Mouse (Mus musculus) hindbrain, postnatal 0 days (tissue): ENCODE data around the gene Dnal4. TPM values are rescaled to one million over a fixed set of nuclear protein-coding genes. Genes with fewer than 3 reads are reported as not detected.

Experiments
- ATAC-seq: fragments of 200-750 bp; cut with Nextera tagmentation; 2 replicates; pipeline ENCODE4 v1.8.0; 2017; ENCODE audit warnings: mild to moderate bottlenecking, moderate TSS enrichment, moderate library complexity
- DNase-seq: peaks from one replicate; pipeline ENCODE4 v3.0.0-alpha.2; 2015; ENCODE audit warnings: low spot score
- H3K27ac ChIP-seq: fragments of 300-500 bp; sonication (generic); 2 replicates; pipeline ENCODE4 v1.5.1; 2014; ENCODE audit warnings: mild to moderate bottlenecking
- H3K27me3 ChIP-seq: fragments of 300-500 bp; sonication (generic); 2 replicates; pipeline ENCODE4 v1.6.1; 2014; ENCODE audit warnings: low read length, mixed read lengths; ENCODE audit not compliant: insufficient read depth
- H3K36me3 ChIP-seq: fragments of 300-500 bp; sonication (generic); 2 replicates; pipeline ENCODE4 v1.6.1; 2014; ENCODE audit warnings: low read length, mixed read lengths; ENCODE audit not compliant: insufficient read depth
- H3K4me1 ChIP-seq: fragments of 300-500 bp; sonication (generic); 2 replicates; pipeline ENCODE4 v1.6.1; 2014; ENCODE audit warnings: antibody characterized with exemption, low read length, mixed read lengths; ENCODE audit not compliant: insufficient read depth
- H3K4me2 ChIP-seq: fragments of 300-500 bp; sonication (generic); 2 replicates; pipeline ENCODE4 v1.6.1; 2014; ENCODE audit warnings: low read depth, mild to moderate bottlenecking, low read length, moderate library complexity, mixed read lengths
- H3K4me3 ChIP-seq: fragments of 300-500 bp; sonication (generic); 2 replicates; pipeline ENCODE4 v1.5.1; 2014; ENCODE audit warnings: low read length
- H3K9ac ChIP-seq: fragments of 300-500 bp; sonication (generic); replicated peaks from 2 replicates; pipeline ENCODE4 v1.6.1; 2014; ENCODE audit warnings: mild to moderate bottlenecking, low read length, moderate library complexity, mixed read lengths
- H3K9me3 ChIP-seq: fragments of 300-500 bp; sonication (generic); 2 replicates; pipeline ENCODE4 v1.6.1; 2016; ENCODE audit warnings: low read length, mixed read lengths
- CTCF ChIP-seq: IDR thresholded peaks from 2 replicates; pipeline ENCODE4 v1.5.1; 2016; ENCODE audit warnings: antibody characterized with exemption, control low read depth, low read depth
- WGBS: fragments of 180-500 bp; shearing (Covaris S2); extraction: QIAGEN DNeasy Blood & Tissue Kit; methylation state at CpG from one replicate; pipeline ENCODE4 v1.1.7; 2014; 5-methylcytosine and 5-hydroxymethylcytosine counted together
- polyA plus RNA-seq: library from polyadenylated mRNA; unstranded; fragments of >200 nt; fragmentation: Nextera tagmentation; extraction: Ambion mirVana; gene quantifications from 2 replicates; pipeline ENCODE4 v1.2.1, GENCODE M21; 2015
- total RNA-seq: library from RNA; depleted of rRNA; stranded (reverse); fragments of >200 nt; gene quantifications from 2 replicates; pipeline ENCODE4 v1.2.3, GENCODE M21; 2014

The Dnal4 gene
- total and polyA plus RNA-seq, 2 experiments from 2014 or later = 50.3 to 54.0 TPM

DNA sequence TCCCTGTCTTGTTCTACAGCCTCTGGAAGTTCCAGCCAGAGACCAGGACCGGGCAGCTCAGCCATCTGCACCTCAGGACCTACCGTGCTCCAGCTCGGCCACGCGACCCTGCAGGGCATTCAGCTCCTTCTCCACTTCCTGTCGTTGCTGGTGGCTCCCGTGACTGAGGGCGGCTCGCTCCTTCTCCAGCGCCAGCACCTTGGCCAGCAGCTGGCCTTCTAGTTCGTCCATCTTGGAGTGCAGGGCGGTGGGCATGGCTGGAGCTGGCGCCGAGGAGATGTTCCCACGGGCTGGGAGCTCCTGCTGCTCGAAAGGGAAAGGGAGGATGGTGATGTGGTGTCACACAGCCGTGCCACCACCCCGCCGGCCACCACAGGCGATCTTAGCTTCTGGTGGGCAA, 16.5 kb upstream of the Dnal4 start:
- 44% methylated on average over 20 of the region's 20 CpGs for WGBS
- Histone ChIP-seq H3K4me3 (no peak overlapping the region), H3K36me3 (no peaks in the 10 kb centered on the region), H3K4me2 (no peak overlapping the region), H3K9ac (no peak overlapping the region), H3K9me3 (no peaks in the 10 kb centered on the region), H3K27me3 (no peaks in the 10 kb centered on the region), H3K4me1 (no peaks in the 10 kb centered on the region), H3K27ac (no peak overlapping the region)
- no peak for TF ChIP-seq CTCF
- ATAC-seq (no peak), DNase-seq (no peak)

DNA sequence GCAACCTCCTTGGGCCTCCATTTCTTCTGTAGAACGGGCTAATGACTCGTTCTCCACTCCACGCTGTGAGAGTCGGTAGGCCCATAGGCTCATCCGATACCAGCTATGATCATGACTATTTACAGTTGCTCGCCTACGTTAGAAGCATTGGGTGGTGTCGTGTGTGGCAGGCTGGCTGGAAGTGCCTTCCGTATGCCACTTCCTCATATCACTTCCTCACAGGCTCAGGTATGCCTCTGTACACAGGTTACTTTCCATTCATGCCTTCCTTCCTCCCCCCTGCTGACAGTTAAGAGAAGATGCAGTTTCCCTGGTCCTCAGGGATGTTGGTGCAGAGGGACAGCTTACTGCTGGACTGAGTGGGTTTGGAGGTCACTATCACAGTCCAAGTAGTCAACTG, 15.4 kb upstream of the Dnal4 start:
- no peak for ATAC-seq
- no peaks in the 10 kb centered on the region for H3K4me1 ChIP-seq
- 93% methylated on average over 9 of the region's 9 CpGs for WGBS

DNA sequence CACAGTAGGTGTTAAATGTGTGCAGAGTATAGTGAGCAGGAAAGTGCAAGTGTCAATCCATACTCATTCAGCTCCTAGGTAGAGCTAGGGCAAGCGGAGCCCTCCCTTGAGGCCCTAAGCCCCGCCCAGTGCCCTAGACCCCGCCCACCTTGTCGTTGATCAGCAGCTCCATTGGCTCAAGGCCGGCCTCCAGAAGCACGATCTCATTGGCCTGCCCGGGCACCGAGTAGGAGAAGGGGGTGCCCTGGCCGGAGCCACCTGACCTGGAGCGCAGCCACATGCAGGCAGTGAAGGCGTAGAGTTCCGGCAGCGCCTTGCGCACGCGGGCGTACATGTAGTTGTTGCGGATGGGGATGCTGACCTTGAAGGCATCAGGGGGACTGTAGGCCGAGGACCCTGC, 14.8 kb upstream of the Dnal4 start:
- no peak overlapping the region for H3K4me3 ChIP-seq
- H3K4me1 ChIP-seq = no peaks in the 10 kb centered on the region
- H3K9ac ChIP-seq = no peak overlapping the region
- H3K27me3 ChIP-seq = no peaks in the 10 kb centered on the region
- no peaks in the 10 kb centered on the region for H3K36me3 ChIP-seq
- no peak for TF ChIP-seq CTCF
- ATAC-seq = peak; percentile 24; the same call in 1 of the 2 replicates
- 26% methylated on average over 19 of the region's 19 CpGs for WGBS
- H3K9me3 ChIP-seq = no peaks in the 10 kb centered on the region
- no peak overlapping the region for H3K27ac ChIP-seq
- no peak overlapping the region for H3K4me2 ChIP-seq
- no peak for DNase-seq

More for the DNA sequence above, 15.4 kb upstream of the Dnal4 start:
- TF ChIP-seq CTCF = no peak
- no peak overlapping the region for H3K4me2 ChIP-seq
- DNase-seq = no peak
- no peaks in the 10 kb centered on the region for H3K36me3 ChIP-seq
- H3K4me3 ChIP-seq = no peak overlapping the region
- no peaks in the 10 kb centered on the region for H3K9me3 ChIP-seq
- H3K9ac ChIP-seq = no peak overlapping the region
- no peak overlapping the region for H3K27ac ChIP-seq
- H3K27me3 ChIP-seq = no peaks in the 10 kb centered on the region

DNA sequence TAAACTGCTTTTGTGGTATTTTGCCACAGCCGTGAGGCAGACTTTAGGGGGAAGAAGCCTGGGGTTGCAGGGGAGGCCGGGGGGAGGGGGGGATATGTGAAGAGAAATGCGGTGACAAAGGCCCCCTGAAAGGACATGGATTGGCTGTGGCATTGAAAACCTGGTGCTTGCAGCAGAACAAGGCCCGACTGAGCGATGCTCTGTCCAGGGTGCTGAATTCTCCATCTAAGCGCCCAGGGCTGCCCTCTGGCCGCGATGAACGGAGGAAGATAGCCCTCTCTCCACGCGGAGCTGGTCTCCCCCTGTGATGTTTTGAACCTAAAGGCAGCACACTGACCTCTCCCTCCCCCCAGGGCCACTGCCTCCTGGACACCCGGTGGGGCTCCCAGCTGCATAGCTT, 13.9 kb upstream of the Dnal4 start:
- Histone ChIP-seq H3K4me3 (no peak overlapping the region), H3K27me3 (no peaks in the 10 kb centered on the region), H3K9me3 (no peaks in the 10 kb centered on the region), H3K27ac (no peak overlapping the region), H3K4me2 (no peak overlapping the region), H3K36me3 (no peaks in the 10 kb centered on the region), H3K9ac (no peak overlapping the region), H3K4me1 (0 out of 2 replicates have a peak, but pooled peaks cover 2% of the 10 kb centered on the region)
- ATAC-seq (no peak), DNase-seq (peak; percentile 64)
- TF ChIP-seq CTCF = peak; percentile 21; the same call in 1 of the 2 replicates
- 5% methylated on average over 12 of the region's 12 CpGs for WGBS

DNA sequence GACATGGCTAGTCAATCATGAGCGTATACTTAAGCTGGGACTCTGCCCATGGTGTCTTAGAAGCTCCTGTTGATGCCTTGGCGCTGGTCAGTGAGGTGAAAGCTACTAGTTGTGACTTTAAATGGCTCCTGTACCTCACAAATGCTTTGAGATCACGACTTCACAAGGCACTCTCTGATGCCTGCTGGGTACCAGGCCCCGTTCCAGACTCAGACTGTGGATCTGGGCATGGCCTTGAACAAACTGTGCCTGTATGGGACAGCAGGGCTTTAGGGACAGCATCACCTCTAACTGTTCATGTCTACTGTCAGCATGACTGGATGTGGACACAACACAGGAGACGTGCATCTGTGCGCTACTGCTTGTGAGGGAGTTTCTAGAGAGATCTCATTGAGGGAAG, 13.3 kb upstream of the Dnal4 start:
- WGBS = 84% methylated on average over 6 of the region's 6 CpGs
- no peak for ATAC-seq
- TF ChIP-seq CTCF = no peak
- no peak for DNase-seq
- Histone ChIP-seq H3K4me3 (no peak overlapping the region), H3K4me2 (no peak overlapping the region), H3K9me3 (no peaks in the 10 kb centered on the region), H3K4me1 (0 out of 2 replicates have a peak, but pooled peaks cover 2% of the 10 kb centered on the region), H3K27ac (no peak overlapping the region), H3K9ac (no peak overlapping the region), H3K27me3 (no peaks in the 10 kb centered on the region), H3K36me3 (no peaks in the 10 kb centered on the region)

DNA sequence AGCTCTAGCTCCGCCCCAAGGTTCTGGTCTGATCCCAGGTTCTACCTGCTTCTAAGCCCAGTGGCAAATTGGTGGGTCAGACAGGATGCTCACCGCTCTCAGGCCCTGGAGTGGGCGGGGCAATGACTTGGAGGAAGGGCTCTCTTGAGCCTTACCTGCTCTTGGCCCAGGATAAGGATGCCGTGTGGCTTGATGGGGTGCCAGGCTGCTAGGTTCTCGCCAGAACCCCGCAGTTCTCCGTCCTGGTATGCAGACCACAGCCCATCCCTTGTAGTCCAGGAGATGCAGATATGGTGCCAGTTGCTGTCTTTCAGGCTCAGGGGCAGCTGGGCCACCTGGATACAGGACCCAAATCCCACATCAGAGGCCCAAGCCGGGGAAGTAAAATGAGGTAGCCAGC, 12.5 kb upstream of the Dnal4 start:
- H3K4me3 ChIP-seq = no peak overlapping the region
- no peak for DNase-seq
- H3K9ac ChIP-seq = no peak overlapping the region
- 0 out of 2 replicates have a peak, but pooled peaks cover 2% of the 10 kb centered on the region for H3K4me1 ChIP-seq
- TF ChIP-seq CTCF = no peak
- H3K4me2 ChIP-seq = no peak overlapping the region
- H3K27ac ChIP-seq = no peak overlapping the region
- ATAC-seq = no peak
- H3K27me3 ChIP-seq = no peaks in the 10 kb centered on the region
- WGBS = 62% methylated on average over 8 of the region's 8 CpGs
- H3K36me3 ChIP-seq = no peaks in the 10 kb centered on the region
- H3K9me3 ChIP-seq = no peaks in the 10 kb centered on the region

DNA sequence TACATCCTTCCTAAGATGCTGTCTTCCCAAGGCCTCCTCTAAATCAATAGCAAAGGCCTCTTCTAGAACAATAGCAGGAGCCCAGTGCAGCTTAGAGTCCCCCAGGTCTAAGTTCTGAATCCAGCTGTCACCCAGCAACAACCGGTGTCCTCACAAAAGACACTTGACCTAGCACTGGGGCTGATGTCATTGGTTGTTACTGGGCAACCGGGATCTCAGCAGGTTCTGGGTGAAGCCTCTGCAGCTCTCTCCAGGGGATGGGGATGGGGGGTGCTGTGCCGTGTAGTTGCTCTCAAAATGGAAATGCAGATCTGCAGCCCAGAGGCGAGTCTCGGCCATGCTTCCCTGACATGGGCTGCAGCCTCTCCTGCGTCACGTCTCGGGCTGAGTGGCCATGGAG, 10.2 kb upstream of the Dnal4 start:
- H3K4me2 ChIP-seq = no peak overlapping the region
- TF ChIP-seq CTCF = no peak
- H3K27ac ChIP-seq = peak overlapping the region; percentile 49; the same call in 1 of the 2 replicates
- H3K4me1 ChIP-seq = 0 out of 2 replicates have a peak, but pooled peaks cover 2% of the 10 kb centered on the region
- 30% methylated on average over 8 of the region's 8 CpGs for WGBS
- no peak for DNase-seq
- no peaks in the 10 kb centered on the region for H3K36me3 ChIP-seq
- no peaks in the 10 kb centered on the region for H3K9me3 ChIP-seq
- peak; percentile 52 for ATAC-seq
- no peaks in the 10 kb centered on the region for H3K27me3 ChIP-seq
- no peak overlapping the region for H3K4me3 ChIP-seq
- H3K9ac ChIP-seq = no peak overlapping the region
